Mouse (Mus musculus) intestine, postnatal 0 days (tissue): ENCODE measurements around the gene Islr2. TPM values are rescaled to one million over a fixed set of nuclear protein-coding genes. Genes with fewer than 3 reads are reported as not detected.

ENCODE experiments used
- ATAC-seq: fragments of 200-750 bp; cut with Nextera tagmentation; 2 replicates; pipeline ENCODE4 v1.8.0; 2017; ENCODE audit warnings: mild to moderate bottlenecking, moderate TSS enrichment, moderate library complexity
- H3K27ac ChIP-seq: fragments of 300-500 bp; sonication (generic); 2 replicates; pipeline ENCODE4 v1.5.1; 2014; ENCODE audit warnings: mild to moderate bottlenecking, low read depth, low read length, moderate library complexity
- H3K27me3 ChIP-seq: fragments of 300-500 bp; sonication (generic); replicated peaks from 2 replicates; pipeline ENCODE4 v1.6.1; 2014; ENCODE audit warnings: low read length, mixed read lengths; ENCODE audit not compliant: control insufficient read depth, insufficient read depth
- H3K36me3 ChIP-seq: fragments of 300-500 bp; sonication (generic); 2 replicates; pipeline ENCODE4 v1.6.1; 2014; ENCODE audit warnings: mild to moderate bottlenecking, moderate library complexity; ENCODE audit not compliant: control insufficient read depth, insufficient read depth
- H3K4me1 ChIP-seq: fragments of 300-500 bp; sonication (generic); replicated peaks from 2 replicates; pipeline ENCODE4 v1.6.1; 2014; ENCODE audit warnings: antibody characterized with exemption, low read length, mixed read lengths; ENCODE audit not compliant: control insufficient read depth, insufficient read depth
- H3K4me2 ChIP-seq: fragments of 300-500 bp; sonication (generic); replicated peaks from 2 replicates; pipeline ENCODE4 v1.6.1; 2014; ENCODE audit warnings: low read depth, mild to moderate bottlenecking, moderate library complexity
- H3K4me3 ChIP-seq: fragments of 300-500 bp; sonication (generic); 2 replicates; pipeline ENCODE4 v1.5.1; 2014; ENCODE audit warnings: low read depth, low read length
- H3K9ac ChIP-seq: fragments of 300-500 bp; sonication (generic); 2 replicates; pipeline ENCODE4 v1.6.1; 2014; ENCODE audit warnings: mild to moderate bottlenecking, low read depth, low read length
- H3K9me3 ChIP-seq: fragments of 300-500 bp; sonication (generic); 2 replicates; pipeline ENCODE4 v1.6.1; 2016; ENCODE audit warnings: mixed run types; ENCODE audit not compliant: control insufficient read depth
- CTCF ChIP-seq: sonication (generic); IDR thresholded peaks from 2 replicates; pipeline ENCODE4 v1.5.1; 2016; ENCODE audit warnings: low read depth, mild to moderate bottlenecking, control low read depth, antibody characterized with exemption, moderate library complexity
- WGBS: fragments of 180-500 bp; shearing (Covaris S2); extraction: QIAGEN DNeasy Blood & Tissue Kit; methylation state at CpG from one replicate; pipeline ENCODE4 v1.1.7; 2014; 5-methylcytosine and 5-hydroxymethylcytosine counted together
- polyA plus RNA-seq: library from polyadenylated mRNA; unstranded; fragments of >200 nt; fragmentation: Nextera tagmentation; extraction: Ambion mirVana; gene quantifications from 2 replicates; pipeline ENCODE4 v1.2.1, GENCODE M21; 2015

The Islr2 gene
- polyA plus RNA-seq, 1 experiment from 2014 or later, result 0.35 TPM

- H3K4me3 ChIP-seq, result no peak overlapping the region
- H3K9ac ChIP-seq, result no peak overlapping the region
- H3K36me3 ChIP-seq, result no peaks in the 10 kb centered on the region
- ATAC-seq, result no peak
- H3K9me3 ChIP-seq, result no peaks in the 10 kb centered on the region
- TF ChIP-seq CTCF, result no peak
- 63% methylated on average over 2 of the region's 2 CpGs for WGBS
- H3K27me3 ChIP-seq, result no peaks in the 10 kb centered on the region
- no peak overlapping the region for H3K4me2 ChIP-seq
- H3K4me1 ChIP-seq, result no peaks in the 10 kb centered on the region
- H3K27ac ChIP-seq, result no peak overlapping the region
Measured at GRCm38 (mm10) chr9:58172863-58173262, 31.3 kb downstream of the Islr2 start.

DNA sequence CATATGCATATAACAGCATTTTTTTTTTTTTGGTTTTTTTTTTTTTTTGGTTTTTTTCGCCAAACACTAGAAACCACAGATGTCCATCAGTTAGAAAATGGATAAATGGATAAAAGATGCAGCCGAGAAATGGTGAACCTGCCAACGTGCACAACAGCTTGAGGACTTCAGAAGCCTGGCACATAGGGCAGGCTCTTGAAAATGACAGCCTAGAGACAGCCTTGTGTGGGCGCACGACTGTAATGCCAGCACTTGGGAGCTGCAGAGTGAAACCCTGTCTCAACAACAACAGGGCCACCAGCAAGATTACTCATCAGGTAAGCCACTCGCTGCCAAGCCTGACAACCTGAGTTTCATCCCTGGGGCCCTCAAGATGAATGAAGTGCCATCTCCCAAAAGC lies 34.7 kb downstream of the Islr2 start:
- no peaks in the 10 kb centered on the region for H3K4me1 ChIP-seq
- no peak overlapping the region for H3K4me3 ChIP-seq
- TF ChIP-seq CTCF, result no peak
- WGBS, result 86% methylated on average over 6 of the region's 6 CpGs
- no peaks in the 10 kb centered on the region for H3K36me3 ChIP-seq
- H3K9ac ChIP-seq, result no peak overlapping the region
- no peaks in the 10 kb centered on the region for H3K9me3 ChIP-seq
- no peak overlapping the region for H3K27ac ChIP-seq
- no peak for ATAC-seq
- H3K27me3 ChIP-seq, result no peaks in the 10 kb centered on the region
- H3K4me2 ChIP-seq, result no peak overlapping the region

GRCm38 (mm10) chr9:58168880-58169279 lies 35.2 kb downstream of the Islr2 start:
- no peak overlapping the region for H3K27ac ChIP-seq
- no peak overlapping the region for H3K9ac ChIP-seq
- H3K27me3 ChIP-seq, result no peaks in the 10 kb centered on the region
- ATAC-seq, result no peak
- no peak overlapping the region for H3K4me2 ChIP-seq
- H3K9me3 ChIP-seq, result no peaks in the 10 kb centered on the region
- no peaks in the 10 kb centered on the region for H3K4me1 ChIP-seq
- no peak for TF ChIP-seq CTCF
- no peak overlapping the region for H3K4me3 ChIP-seq
- WGBS, result 85% methylated on average over 3 of the region's 3 CpGs
- H3K36me3 ChIP-seq, result no peaks in the 10 kb centered on the region

DNA sequence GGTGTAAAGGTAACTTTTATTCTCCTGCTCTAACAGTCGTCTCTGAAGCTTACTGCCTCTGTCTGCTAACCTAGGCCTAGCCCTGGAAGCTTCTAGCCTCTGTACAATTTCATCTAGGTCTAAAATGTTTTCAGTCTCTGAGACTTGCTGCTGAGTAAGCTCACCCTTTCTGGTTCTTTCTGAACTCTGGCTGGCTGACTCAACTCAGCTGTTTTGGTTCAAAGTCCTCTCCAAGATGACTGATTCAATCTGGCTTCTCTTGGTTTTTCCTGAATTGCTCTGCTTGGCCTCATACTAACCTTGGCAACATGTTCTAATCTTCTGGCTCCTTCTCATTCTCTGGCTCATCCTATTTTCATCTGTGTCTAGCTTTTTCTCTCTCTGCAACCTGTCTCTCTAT lies 38.3 kb downstream of the Islr2 start:
- no peaks in the 10 kb centered on the region for H3K4me1 ChIP-seq
- no peaks in the 10 kb centered on the region for H3K36me3 ChIP-seq
- no peak overlapping the region for H3K4me2 ChIP-seq
- 84% methylated on average over 1 of the region's 1 CpGs for WGBS
- H3K27ac ChIP-seq, result no peak overlapping the region
- no peak overlapping the region for H3K4me3 ChIP-seq
- no peaks in the 10 kb centered on the region for H3K27me3 ChIP-seq
- H3K9ac ChIP-seq, result no peak overlapping the region
- TF ChIP-seq CTCF, result no peak
- no peak for ATAC-seq
- H3K9me3 ChIP-seq, result no peaks in the 10 kb centered on the region

DNA sequence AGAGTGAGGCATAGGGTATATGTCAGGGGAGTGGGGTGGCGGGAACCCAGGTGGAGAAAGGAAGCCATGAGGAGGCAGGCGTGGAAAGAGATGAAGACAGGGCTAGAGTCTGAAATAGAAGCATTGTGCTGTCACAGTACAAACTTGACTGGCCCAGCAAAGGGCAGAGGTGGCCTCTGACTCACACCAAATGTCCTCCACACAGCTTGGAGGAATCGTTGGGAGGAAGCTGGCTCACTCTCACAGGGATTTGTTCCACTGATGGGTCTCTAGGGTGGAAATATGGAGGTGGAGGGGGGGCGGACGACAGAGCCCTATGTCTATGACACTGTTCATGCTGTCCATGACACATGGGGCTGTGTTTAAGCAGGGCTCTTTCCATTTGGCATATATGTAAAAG lies 41.0 kb downstream of the Islr2 start:
- WGBS, result 73% methylated on average over 5 of the region's 5 CpGs
- Histone ChIP-seq H3K36me3 (no peaks in the 10 kb centered on the region), H3K9me3 (no peaks in the 10 kb centered on the region), H3K4me3 (no peak overlapping the region), H3K9ac (no peak overlapping the region), H3K27ac (no peak overlapping the region), H3K4me1 (no peaks in the 10 kb centered on the region), H3K4me2 (no peak overlapping the region), H3K27me3 (no peaks in the 10 kb centered on the region)
- ATAC-seq, result no peak
- no peak for TF ChIP-seq CTCF

DNA sequence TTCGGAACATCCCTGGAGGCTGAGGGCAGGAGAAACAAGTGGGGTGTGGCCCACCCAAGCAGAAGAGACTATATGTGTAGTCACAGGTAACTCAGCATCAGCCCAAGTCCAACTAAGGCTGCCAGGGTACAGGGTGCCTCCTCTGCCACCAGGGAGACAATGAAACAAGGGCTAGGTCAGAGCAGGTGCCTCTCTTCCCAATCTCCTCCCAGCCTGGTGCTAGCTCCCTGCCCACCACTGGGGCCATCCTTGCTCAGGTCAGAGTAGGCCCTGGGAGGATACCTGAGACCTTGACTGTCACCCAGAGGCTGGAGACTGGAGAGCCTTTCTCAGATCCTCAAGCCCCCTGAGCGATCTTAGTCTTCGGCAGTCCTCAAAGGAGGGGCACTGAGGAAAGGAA lies 41.9 kb downstream of the Islr2 start:
- no peaks in the 10 kb centered on the region for H3K27me3 ChIP-seq
- no peak for TF ChIP-seq CTCF
- no peak overlapping the region for H3K27ac ChIP-seq
- H3K4me2 ChIP-seq, result no peak overlapping the region
- ATAC-seq, result no peak
- no peak overlapping the region for H3K4me3 ChIP-seq
- 90% methylated on average over 3 of the region's 3 CpGs for WGBS
- H3K9ac ChIP-seq, result no peak overlapping the region
- no peaks in the 10 kb centered on the region for H3K36me3 ChIP-seq
- no peaks in the 10 kb centered on the region for H3K9me3 ChIP-seq
- no peaks in the 10 kb centered on the region for H3K4me1 ChIP-seq

GRCm38 (mm10) chr9:58160315-58160714 lies 43.8 kb downstream of the Islr2 start:
- TF ChIP-seq CTCF, result no peak
- Histone ChIP-seq H3K9ac (no peak overlapping the region), H3K9me3 (no peaks in the 10 kb centered on the region), H3K4me3 (no peak overlapping the region), H3K36me3 (no peaks in the 10 kb centered on the region), H3K27ac (peak overlapping the region; percentile 21; the same call in 1 of the 2 replicates), H3K27me3 (no peaks in the 10 kb centered on the region), H3K4me2 (no peak overlapping the region), H3K4me1 (no peaks in the 10 kb centered on the region)
- 71% methylated on average over 5 of the region's 5 CpGs for WGBS
- ATAC-seq, result no peak
